Mouse (Mus musculus) hindbrain, embryonic 15.5 days (tissue): ENCODE data around the gene Syngr1. TPM values are rescaled to one million over a fixed set of nuclear protein-coding genes. Genes with fewer than 3 reads are reported as not detected.

Experiments used
- ATAC-seq: fragments of 200-750 bp; cut with Nextera tagmentation; 2 replicates; pipeline ENCODE4 v1.8.0; 2017; ENCODE audit warnings: low read depth, moderate number of reproducible peaks, moderate TSS enrichment; ENCODE audit not compliant: low FRiP score
- H3K27ac ChIP-seq: fragments of 300-500 bp; sonication (generic); replicated peaks from 2 replicates; pipeline ENCODE4 v1.5.1; 2015; ENCODE audit warnings: mild to moderate bottlenecking, inconsistent platforms
- H3K27me3 ChIP-seq: fragments of 300-500 bp; sonication (generic); 2 replicates; pipeline ENCODE4 v1.6.1; 2015; ENCODE audit warnings: control low read depth, inconsistent platforms
- H3K36me3 ChIP-seq: fragments of 300-500 bp; sonication (generic); 2 replicates; pipeline ENCODE4 v1.6.1; 2015; ENCODE audit warnings: control low read depth, inconsistent platforms
- H3K4me1 ChIP-seq: fragments of 300-500 bp; sonication (generic); replicated peaks from 2 replicates; pipeline ENCODE4 v1.6.1; 2015; ENCODE audit warnings: control low read depth, inconsistent platforms
- H3K4me2 ChIP-seq: fragments of 300-500 bp; sonication (generic); 2 replicates; pipeline ENCODE4 v1.6.1; 2015; ENCODE audit warnings: moderate library complexity, mild to moderate bottlenecking, inconsistent platforms
- H3K4me3 ChIP-seq: fragments of 300-500 bp; sonication (generic); 2 replicates; pipeline ENCODE4 v1.5.1; 2015; ENCODE audit warnings: mild to moderate bottlenecking, inconsistent platforms
- H3K9ac ChIP-seq: fragments of 300-500 bp; sonication (generic); 2 replicates; pipeline ENCODE4 v1.6.1; 2015; ENCODE audit warnings: inconsistent platforms
- H3K9me3 ChIP-seq: fragments of 300-500 bp; sonication (generic); 2 replicates; pipeline ENCODE4 v1.6.1; 2016; ENCODE audit warnings: control low read depth, inconsistent platforms
- WGBS: fragments of 180-500 bp; shearing (Covaris S2); methylation state at CpG from one replicate; pipeline ENCODE4 v1.1.7; 2015; 5-methylcytosine and 5-hydroxymethylcytosine counted together
- polyA plus RNA-seq: library from polyadenylated mRNA; unstranded; fragments of >200 nt; fragmentation: Nextera tagmentation; extraction: Ambion mirVana; gene quantifications from 2 replicates; pipeline ENCODE4 v1.2.1, GENCODE M21; 2015

The Syngr1 gene
- polyA plus RNA-seq, 1 experiment from 2014 or later = 64.3 TPM

- Histone ChIP-seq H3K4me2 (no peak overlapping the region), H3K27ac (no peak overlapping the region), H3K9me3 (no peaks in the 10 kb centered on the region), H3K4me1 (peaks cover 13% of the 10 kb centered on the region; the same call in 1 of the 2 replicates), H3K27me3 (no peaks in the 10 kb centered on the region), H3K36me3 (peaks cover 6% of the 10 kb centered on the region; the same call in 1 of the 2 replicates), H3K4me3 (no peak overlapping the region), H3K9ac (no peak overlapping the region)
- WGBS = 96% methylated on average over 3 of the region's 3 CpGs
- no peak for ATAC-seq
Observed at GRCm38 (mm10) chr15:80142130-80142529, 51.0 kb downstream of the Syngr1 start.

- no peak for ATAC-seq
- Histone ChIP-seq H3K27me3 (no peaks in the 10 kb centered on the region), H3K4me2 (no peak overlapping the region), H3K4me3 (no peak overlapping the region), H3K9ac (no peak overlapping the region), H3K4me1 (no peaks in the 10 kb centered on the region; the same call in 1 of the 2 replicates), H3K27ac (no peak overlapping the region), H3K36me3 (peaks cover 6% of the 10 kb centered on the region; the same call in 1 of the 2 replicates), H3K9me3 (no peaks in the 10 kb centered on the region)
- 92% methylated on average over 6 of the region's 6 CpGs for WGBS
Observed at GRCm38 (mm10) chr15:80143760-80144159, 52.6 kb downstream of the Syngr1 start.

DNA sequence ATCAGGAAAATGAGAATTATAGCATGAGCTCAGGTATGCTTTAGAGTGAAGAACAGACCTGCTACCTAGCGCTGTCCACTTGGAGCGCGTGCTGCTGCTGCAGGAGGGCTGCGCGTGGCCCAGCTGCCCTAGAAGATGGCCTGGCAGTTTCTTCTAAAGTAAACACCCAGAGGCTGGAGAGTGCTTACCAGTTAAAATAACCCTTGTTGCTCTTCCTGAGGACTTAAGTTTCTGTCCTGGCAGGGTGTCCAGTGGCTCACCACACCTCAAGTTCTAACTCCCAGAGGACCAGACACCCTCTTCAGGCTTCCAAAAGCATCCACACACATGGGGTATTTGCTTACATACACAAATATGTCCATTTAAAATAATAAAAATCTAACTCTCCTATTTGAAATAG, 54.3 kb downstream of the Syngr1 start:
- ATAC-seq = no peak
- H3K4me3 ChIP-seq = no peak overlapping the region
- 95% methylated on average over 5 of the region's 5 CpGs for WGBS
- H3K4me2 ChIP-seq = no peak overlapping the region
- no peak overlapping the region for H3K27ac ChIP-seq
- H3K4me1 ChIP-seq = no peaks in the 10 kb centered on the region
- H3K27me3 ChIP-seq = no peaks in the 10 kb centered on the region
- H3K9ac ChIP-seq = no peak overlapping the region
- no peaks in the 10 kb centered on the region for H3K9me3 ChIP-seq
- peaks cover 9% of the 10 kb centered on the region; the same call in 1 of the 2 replicates for H3K36me3 ChIP-seq

GRCm38 (mm10) chr15:80146153-80146552, 55.0 kb downstream of the Syngr1 start:
- 67% methylated on average over 6 of the region's 6 CpGs for WGBS
- no peak overlapping the region for H3K9ac ChIP-seq
- H3K27ac ChIP-seq = no peak overlapping the region
- H3K4me3 ChIP-seq = no peak overlapping the region
- H3K9me3 ChIP-seq = no peaks in the 10 kb centered on the region
- no peaks in the 10 kb centered on the region for H3K27me3 ChIP-seq
- H3K4me2 ChIP-seq = no peak overlapping the region
- ATAC-seq = no peak
- H3K36me3 ChIP-seq = peaks cover 10% of the 10 kb centered on the region
- no peaks in the 10 kb centered on the region for H3K4me1 ChIP-seq

- 91% methylated on average over 14 of the region's 14 CpGs for WGBS
- no peak for ATAC-seq
- Histone ChIP-seq H3K9me3 (no peaks in the 10 kb centered on the region), H3K27ac (no peak overlapping the region), H3K9ac (no peak overlapping the region), H3K4me3 (no peak overlapping the region), H3K27me3 (no peaks in the 10 kb centered on the region), H3K4me1 (no peaks in the 10 kb centered on the region), H3K36me3 (peaks cover 15% of the 10 kb centered on the region), H3K4me2 (no peak overlapping the region)
Observed at GRCm38 (mm10) chr15:80147090-80147489, 56.0 kb downstream of the Syngr1 start.

- Histone ChIP-seq H3K4me3 (no peak overlapping the region), H3K4me1 (no peaks in the 10 kb centered on the region), H3K27me3 (no peaks in the 10 kb centered on the region), H3K9me3 (no peaks in the 10 kb centered on the region), H3K27ac (no peak overlapping the region), H3K4me2 (no peak overlapping the region), H3K36me3 (peaks cover 16% of the 10 kb centered on the region), H3K9ac (no peak overlapping the region)
- 70% methylated on average over 5 of the region's 5 CpGs for WGBS
- no peak for ATAC-seq
Observed at GRCm38 (mm10) chr15:80147511-80147910, 56.4 kb downstream of the Syngr1 start.

DNA sequence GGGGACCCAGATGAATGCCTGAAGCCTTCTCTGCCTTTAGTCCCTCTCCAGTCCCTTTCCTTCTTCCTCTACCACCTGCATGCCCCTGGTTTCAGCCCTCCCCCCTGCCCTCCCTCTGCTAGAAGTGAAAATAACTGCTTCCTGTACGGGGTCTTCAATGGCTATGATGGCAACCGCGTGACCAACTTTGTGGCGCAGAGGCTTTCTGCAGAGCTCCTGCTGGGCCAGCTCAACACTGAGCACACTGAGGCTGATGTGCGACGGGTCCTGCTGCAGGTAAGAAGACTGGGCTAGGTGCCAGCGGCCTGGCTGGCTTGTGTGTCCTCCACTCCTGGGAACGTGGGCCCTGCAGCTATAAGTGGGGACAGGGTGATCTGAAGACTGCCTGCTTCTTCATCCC, 57.4 kb downstream of the Syngr1 start:
- H3K27me3 ChIP-seq = no peaks in the 10 kb centered on the region

DNA sequence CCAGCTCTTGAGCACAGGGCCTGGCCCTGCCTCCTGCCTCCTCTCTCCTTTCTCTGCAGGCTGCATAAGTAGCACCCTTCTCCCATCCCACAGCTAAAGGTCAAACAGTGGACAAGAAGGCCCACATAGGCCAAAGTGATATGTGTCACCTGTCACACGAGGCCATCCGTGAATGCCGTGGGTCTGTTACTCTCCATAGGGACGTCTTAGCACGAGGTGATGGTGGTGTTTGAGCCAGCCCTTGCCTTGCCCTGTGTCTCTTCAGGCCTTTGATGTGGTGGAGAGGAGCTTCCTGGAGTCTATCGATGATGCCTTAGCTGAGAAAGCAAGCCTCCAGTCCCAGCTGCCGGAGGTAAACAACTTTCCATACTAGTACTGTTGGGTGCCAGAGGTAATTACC, 58.4 kb downstream of the Syngr1 start:
- Histone ChIP-seq H3K9me3 (no peaks in the 10 kb centered on the region), H3K27me3 (no peaks in the 10 kb centered on the region), H3K9ac (no peak overlapping the region), H3K4me2 (no peak overlapping the region), H3K4me1 (no peaks in the 10 kb centered on the region), H3K4me3 (no peak overlapping the region), H3K27ac (no peak overlapping the region), H3K36me3 (peaks cover 33% of the 10 kb centered on the region)
- ATAC-seq = no peak
- 97% methylated on average over 7 of the region's 7 CpGs for WGBS

More for the DNA sequence above, 57.4 kb downstream of the Syngr1 start:
- Histone ChIP-seq H3K27ac (no peak overlapping the region), H3K4me2 (no peak overlapping the region), H3K36me3 (peaks cover 24% of the 10 kb centered on the region), H3K9me3 (no peaks in the 10 kb centered on the region), H3K9ac (no peak overlapping the region), H3K4me1 (no peaks in the 10 kb centered on the region), H3K4me3 (no peak overlapping the region)
- WGBS = 88% methylated on average over 8 of the region's 8 CpGs
- no peak for ATAC-seq

GRCm38 (mm10) chr15:80152663-80153062, 61.5 kb downstream of the Syngr1 start:
- Histone ChIP-seq H3K9me3 (no peaks in the 10 kb centered on the region), H3K9ac (no peak overlapping the region), H3K4me3 (no peak overlapping the region), H3K27ac (no peak overlapping the region), H3K27me3 (no peaks in the 10 kb centered on the region), H3K36me3 (peaks cover 43% of the 10 kb centered on the region), H3K4me2 (no peak overlapping the region), H3K4me1 (no peaks in the 10 kb centered on the region)
- whole genome bisulfite sequencing = 94% methylated on average over 10 of the region's 10 CpGs
- ATAC-seq = no peak

- Histone ChIP-seq H3K27ac (no peak overlapping the region), H3K4me1 (no peaks in the 10 kb centered on the region), H3K9ac (no peak overlapping the region), H3K36me3 (peaks cover 52% of the 10 kb centered on the region), H3K9me3 (no peaks in the 10 kb centered on the region), H3K27me3 (no peaks in the 10 kb centered on the region), H3K4me2 (no peak overlapping the region), H3K4me3 (no peak overlapping the region)
- no peak for ATAC-seq
- WGBS = 76% methylated on average over 11 of the region's 11 CpGs
Observed at GRCm38 (mm10) chr15:80153757-80154156, 62.6 kb downstream of the Syngr1 start.

DNA sequence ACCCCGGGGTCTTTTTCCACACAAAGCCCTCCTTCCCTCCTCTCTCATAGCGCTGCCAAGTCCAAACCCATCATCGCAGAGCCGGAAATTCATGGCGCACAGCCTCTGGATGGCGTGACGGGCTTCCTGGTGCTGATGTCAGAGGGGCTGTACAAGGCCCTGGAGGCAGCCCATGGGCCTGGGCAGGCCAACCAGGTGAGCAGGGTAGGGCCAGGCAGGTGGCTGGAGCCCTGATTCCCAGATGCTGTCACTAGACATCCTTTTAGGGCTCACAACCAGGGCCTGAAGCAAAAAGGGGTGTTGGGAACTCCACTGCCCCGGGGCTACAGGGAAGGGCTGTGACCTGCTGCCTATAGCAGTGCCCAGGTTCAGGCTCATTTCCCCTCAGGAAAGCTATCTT, 64.6 kb downstream of the Syngr1 start:
- Histone ChIP-seq H3K4me3 (no peak overlapping the region), H3K4me2 (no peak overlapping the region), H3K27ac (no peak overlapping the region), H3K9ac (no peak overlapping the region), H3K36me3 (peaks cover 60% of the 10 kb centered on the region), H3K9me3 (no peaks in the 10 kb centered on the region), H3K4me1 (no peaks in the 10 kb centered on the region), H3K27me3 (no peaks in the 10 kb centered on the region)
- no peak for ATAC-seq
- 92% methylated on average over 8 of the region's 8 CpGs for WGBS

DNA sequence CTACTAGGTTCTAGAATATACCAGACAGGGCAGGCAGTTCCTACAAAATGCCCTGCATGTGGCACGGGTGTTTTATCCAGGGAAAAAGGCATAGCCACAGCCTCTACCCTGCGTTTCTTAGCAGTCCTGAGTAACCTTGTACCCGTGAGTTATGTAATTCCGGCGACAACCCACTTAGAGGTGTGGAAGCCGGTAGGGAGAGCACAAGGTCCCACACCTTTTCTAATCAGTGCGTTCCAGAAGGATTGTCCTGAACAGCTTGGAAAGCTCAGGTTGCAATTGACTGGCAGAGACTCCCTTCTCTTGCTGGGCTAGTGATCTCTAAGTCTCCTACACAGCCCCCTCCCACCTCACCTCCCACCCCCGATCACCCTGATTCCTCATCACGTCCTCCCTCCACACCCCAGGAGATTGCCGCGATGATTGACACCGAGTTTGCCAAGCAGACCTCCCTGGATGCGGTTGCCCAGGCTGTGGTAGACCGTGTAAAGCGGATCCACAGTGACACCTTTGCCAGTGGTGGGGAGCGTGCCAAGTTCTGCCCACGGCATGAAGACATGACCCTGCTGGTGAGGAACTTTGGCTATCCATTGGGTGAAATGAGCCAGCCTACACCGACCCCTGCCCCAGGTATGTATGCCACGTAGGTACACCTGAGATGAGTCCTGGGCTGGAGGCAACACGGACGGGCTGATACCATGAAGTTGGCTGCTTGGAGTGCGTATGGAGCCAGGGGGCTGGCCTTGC, 66.2 kb downstream of the Syngr1 start:
- H3K9ac ChIP-seq = no peak overlapping the region
- H3K9me3 ChIP-seq = no peaks in the 10 kb centered on the region
- 93% methylated on average over 22 of the region's 22 CpGs for WGBS
- H3K36me3 ChIP-seq = peaks cover 63% of the 10 kb centered on the region
- no peak for ATAC-seq
- H3K4me3 ChIP-seq = no peak overlapping the region
- H3K27me3 ChIP-seq = no peaks in the 10 kb centered on the region
- H3K4me1 ChIP-seq = no peaks in the 10 kb centered on the region
- no peak overlapping the region for H3K4me2 ChIP-seq
- no peak overlapping the region for H3K27ac ChIP-seq
